Mouse (Mus musculus): ENCODE measurements around the gene Rbp7. TPM values are rescaled to one million over a fixed set of nuclear protein-coding genes. Genes with fewer than 3 reads are reported as not detected.
"Not testable (repeated sequence)": the region's sequence is repeated elsewhere in the genome, so short reads cannot be mapped to it uniquely, and the experiment has no call there.

Gene Rbp7
- polyA plus RNA-seq (2017; shearing (Covaris generic)): not detected

DNA sequence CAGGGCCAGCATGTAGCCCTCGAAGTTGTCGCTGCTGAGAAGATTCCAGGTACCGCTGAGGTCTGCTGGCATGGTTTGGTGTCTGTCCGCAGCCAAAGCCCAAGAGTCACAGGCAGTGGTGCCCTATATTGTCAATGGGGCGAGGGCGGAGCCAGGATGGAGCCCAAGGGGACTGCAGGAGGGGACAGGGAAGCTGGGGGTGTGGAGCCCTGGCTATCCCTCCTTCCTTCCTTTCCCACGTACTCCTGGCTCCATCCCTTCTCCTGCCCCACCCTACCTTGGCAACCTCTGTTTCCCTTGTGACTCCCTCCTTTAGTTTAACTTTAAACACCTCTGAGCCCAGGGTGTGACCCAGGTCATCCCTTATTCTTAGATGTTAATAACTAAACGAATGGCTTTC is at the start of gene Rbp7:
Rbp7 (minus strand) TSS at position 100 of the 400 bp plus-strand sequence.
- no peak for ATAC-seq

- no peak for ATAC-seq
These were observed 49.6 kb upstream of the Rbp7 start for GRCm38 (mm10) chr4:149504363-149504762.

GRCm38 (mm10) chr4:149499790-149500189 is 45.0 kb upstream of the Rbp7 start:
- no peak for ATAC-seq

DNA sequence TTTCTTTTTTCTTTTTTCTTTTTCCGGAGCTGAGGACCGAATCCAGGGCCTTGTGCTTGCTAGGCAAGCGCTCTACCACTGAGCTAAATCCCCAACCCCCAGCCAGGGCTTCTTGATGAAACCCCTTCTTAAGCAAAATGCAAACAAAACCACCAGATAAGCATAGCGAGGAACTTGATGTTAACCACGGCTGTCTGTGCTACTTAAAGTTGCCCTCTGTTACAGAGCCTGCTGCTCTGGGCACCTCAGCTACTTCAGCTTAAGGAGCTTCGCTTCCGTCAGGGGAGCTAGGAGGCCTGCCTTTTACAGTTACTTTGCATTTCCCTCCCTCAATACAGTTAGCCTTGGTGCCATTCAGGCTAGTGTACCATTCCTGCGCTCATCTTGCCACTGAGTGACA is 44.1 kb upstream of the Rbp7 start:
- no peak for ATAC-seq

- no peak for ATAC-seq
These were observed 41.8 kb upstream of the Rbp7 start for GRCm38 (mm10) chr4:149496612-149497011.

- no peak for ATAC-seq
These were observed 36.4 kb upstream of the Rbp7 start for GRCm38 (mm10) chr4:149491151-149491550.

- no peak for ATAC-seq
These were observed 34.9 kb upstream of the Rbp7 start for GRCm38 (mm10) chr4:149489415-149490240.

GRCm38 (mm10) chr4:149487729-149488128 is 33.0 kb upstream of the Rbp7 start:
- ATAC-seq: no peak

GRCm38 (mm10) chr4:149485825-149486206 is 31.0 kb upstream of the Rbp7 start:
- ATAC-seq: peak; percentile 71

DNA sequence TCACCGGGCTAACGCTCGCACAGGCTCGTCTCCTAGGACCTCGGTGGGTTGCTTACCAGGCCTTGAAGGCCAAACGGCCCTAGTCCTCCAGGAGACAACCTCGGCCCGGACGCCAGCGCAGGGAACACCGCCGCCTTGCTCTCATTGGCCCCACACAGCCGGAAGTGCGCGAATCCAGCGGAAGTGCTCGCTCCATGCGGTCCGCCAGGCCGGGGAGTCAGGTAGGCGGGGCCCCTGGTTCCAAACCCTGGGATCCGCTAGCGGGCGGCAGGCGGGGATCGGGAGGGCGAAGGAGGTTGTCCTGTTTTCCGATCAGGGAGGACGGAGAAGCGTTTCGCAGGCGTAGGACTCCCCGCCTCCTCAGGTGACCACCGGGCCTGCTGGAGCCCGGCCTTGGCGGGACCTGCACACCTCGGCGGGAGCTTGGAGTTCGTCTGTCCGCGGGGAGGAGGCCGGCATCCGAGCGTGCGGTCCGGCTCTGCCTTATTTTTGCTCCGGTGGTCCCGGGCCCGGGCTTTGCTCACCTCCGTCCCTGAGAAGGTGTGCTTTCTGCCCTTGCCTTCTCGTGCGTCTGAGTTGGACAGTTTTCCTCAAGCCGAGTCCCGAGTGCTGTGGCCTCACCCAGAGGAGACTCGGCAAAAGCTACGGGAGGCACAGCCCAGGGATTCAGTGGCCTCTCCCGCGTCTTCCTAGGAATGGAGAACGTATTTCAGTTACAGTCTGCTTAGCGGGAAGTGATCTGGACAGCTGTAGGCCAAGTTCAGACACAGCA is 30.5 kb upstream of the Rbp7 start, which contains the start of the genes Nmnat1 and Lzic:
Nmnat1 (minus strand) TSS at position 150 of the 772 bp plus-strand sequence.
Lzic (plus strand) TSS at position 177 of the 772 bp plus-strand sequence.
- ATAC-seq: peak; percentile 95

GRCm38 (mm10) chr4:149484566-149484965 is 29.8 kb upstream of the Rbp7 start:
- no peak for ATAC-seq

- no peak for ATAC-seq
These were observed 22.3 kb upstream of the Rbp7 start, which contains the start of gene Tmem274 for GRCm38 (mm10) chr4:149477078-149477477. Gene Tmem274, plus strand, starts transcription at chr4:149477378.

GRCm38 (mm10) chr4:149475096-149475495 is 20.3 kb upstream of the Rbp7 start:
- no peak for ATAC-seq

- ATAC-seq: peak; percentile 96
These were observed 14.8 kb upstream of the Rbp7 start for GRCm38 (mm10) chr4:149469557-149469956.

DNA sequence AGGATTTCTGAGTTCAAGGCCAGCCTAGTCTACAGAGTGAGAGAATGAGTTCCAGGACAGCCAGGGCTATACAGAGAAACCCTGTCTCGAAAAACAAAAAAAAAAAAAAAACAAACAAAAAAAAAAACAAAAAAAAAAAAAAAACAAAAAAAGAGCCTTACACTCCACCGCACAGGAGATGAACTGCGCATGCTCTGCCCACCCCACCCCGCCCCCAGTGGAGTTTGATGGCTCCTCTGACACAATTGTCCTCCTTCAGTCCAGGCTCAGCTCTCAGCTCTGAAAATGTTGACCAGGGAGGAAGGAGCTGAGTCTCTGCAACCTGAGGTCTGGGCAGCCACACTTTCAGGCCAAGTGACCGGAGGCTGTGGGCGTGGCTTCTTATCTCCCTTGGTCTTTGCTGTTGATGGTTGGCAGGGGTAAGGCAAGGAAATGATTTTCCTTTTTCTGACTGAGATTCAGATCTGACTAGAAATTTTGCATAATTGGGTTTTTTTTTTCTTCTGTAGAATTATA is 8.7 kb upstream of the Rbp7 start:
- no peak for ATAC-seq

GRCm38 (mm10) chr4:149462305-149462971 is 7.7 kb upstream of the Rbp7 start:
- no peak for ATAC-seq

- ATAC-seq: no peak
These were observed 7.0 kb upstream of the Rbp7 start for GRCm38 (mm10) chr4:149461579-149462304.

- ATAC-seq: not testable (repeated sequence)
These were observed 5.7 kb upstream of the Rbp7 start for GRCm38 (mm10) chr4:149460475-149460874.

- ATAC-seq: no peak
These were observed 4.6 kb upstream of the Rbp7 start for GRCm38 (mm10) chr4:149459425-149459824.

DNA sequence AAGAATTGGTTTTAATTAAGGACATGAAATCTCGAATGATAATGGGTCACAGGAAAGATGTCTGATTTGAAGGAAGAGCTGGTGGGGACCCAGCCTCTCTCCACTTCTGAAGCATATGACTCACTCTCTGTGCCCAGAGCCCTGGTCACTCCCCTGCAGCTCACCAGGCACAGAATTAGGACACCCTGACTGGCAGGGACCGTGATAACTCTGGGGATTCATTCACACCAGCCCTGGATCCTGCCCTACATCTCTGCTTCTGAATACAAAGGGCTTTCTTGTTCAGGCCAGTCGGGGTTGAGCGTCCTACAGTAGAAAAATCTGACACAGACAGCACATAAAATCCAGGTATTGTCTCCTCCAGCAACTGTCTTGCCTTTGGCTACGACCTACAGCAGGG is 3.7 kb upstream of the Rbp7 start:
- no peak for ATAC-seq

- no peak for ATAC-seq
These were observed 3.2 kb upstream of the Rbp7 start for GRCm38 (mm10) chr4:149457831-149458430.

- not testable (repeated sequence) for ATAC-seq
These were observed 2.4 kb upstream of the Rbp7 start for GRCm38 (mm10) chr4:149457163-149457562.

All from CD4-positive, CD25-positive, alpha-beta regulatory T cell, adult 4 months (primary cell).